Mouse (Mus musculus): Measurements from ENCODE around the gene Trim65. TPM values are rescaled to one million over a fixed set of nuclear protein-coding genes. Genes with fewer than 3 reads are reported as not detected.

The Trim65 gene
- total and polyA plus RNA-seq, 3 experiments: 0.66 to 2.0 (median 1.4) TPM

GRCm38 (mm10) chr11:116086258-116087193 lies 44.4 kb downstream of the Trim65 start, which contains the start of gene Wbp2:
Wbp2 (minus strand) TSS chr11:116086995.
- H3K4me2 ChIP-seq (ENCODE audit: insufficient read depth, low read depth, poor library complexity, severe bottlenecking): peak within 1 kb of the TSS; percentile 94
- in situ Hi-C loops (cut with MboI; ENCODE audit: low pct_ligation_motif_present, low pct_unique_long_range_greater_than_20kb, low sequenced_read_pairs) (loop anchor here (5.0 kb wide), 1 partner anchor 46 kb away; the partner anchor contains the start of gene Trim65), dilution Hi-C loops (cut with MboI; ENCODE audit: extremely low pct_ligation_motif_present, extremely low pct_unique_long_range_greater_than_20kb, low sequenced_read_pairs) (no loop called here)
- DNase-seq (ENCODE audit: extremely low read depth): peak; percentile 100
- peak within 1 kb of the TSS; percentile 46 for H3K27ac ChIP-seq (ENCODE audit: insufficient read depth, low read depth)
- peak within 1 kb of the TSS; percentile 58 for H3K9ac ChIP-seq (ENCODE audit: insufficient read depth, low read depth)
- peaks cover 23 to 40% of the 10 kb centered on the region in 2 experiments for H3K36me3 ChIP-seq (replicated peaks in 1 of 2; ENCODE audit: control insufficient read depth in 1 of 2, insufficient read depth in 1 of 2, low read length in 1 of 2)
- no peaks in the 10 kb centered on the region for H3K27me3 ChIP-seq (replicated peaks)
- H3K79me2 ChIP-seq (replicated peaks; ENCODE audit: control insufficient read depth, extremely low read depth, insufficient read depth, poor library complexity, severe bottlenecking): peaks cover 16% of the 10 kb centered on the region
- peaks cover 3 to 35% of the 10 kb centered on the region in 2 experiments for H3K4me1 ChIP-seq (ENCODE audit: control insufficient read depth in 1 of 2, insufficient read depth in 2 of 2)
- no peaks in the 10 kb centered on the region for H3K9me3 ChIP-seq (replicated peaks; ENCODE audit: low read length)
- peak within 1 kb of the TSS; percentile 63 to 96 (median 63) for H3K4me3 ChIP-seq (replicated peaks in 1 of 3; ENCODE audit: low read depth in 2 of 3, low read length in 2 of 3, poor library complexity in 1 of 3)
- TF ChIP-seq TCF12 (IDR thresholded peaks at IDR 0.05; ENCODE audit: low read depth, low read length) (peak; percentile 73), ZMIZ1 (IDR thresholded peaks at IDR 0.05; ENCODE audit: low read depth, low read length) (peak; percentile 74), SIN3A (IDR thresholded peaks at IDR 0.05; ENCODE audit: low read length) (peak; percentile 93; the same call in 1 of the 2 replicates), CHD2 (IDR thresholded peaks at IDR 0.05; ENCODE audit: low read length) (peak; percentile 79), SMC3 (IDR thresholded peaks at IDR 0.05; ENCODE audit: low read depth, low read length) (no peak), MYC (IDR thresholded peaks at IDR 0.05; ENCODE audit: low read depth, low read length) (peak; percentile 90), PAX5 (IDR thresholded peaks at IDR 0.05; ENCODE audit: low read length) (no peak), KAT2A (IDR thresholded peaks at IDR 0.05; ENCODE audit: insufficient replicate concordance, low read length) (peak; percentile 99), ETS1 (conservative IDR thresholded peaks at IDR 0.05; ENCODE audit: low read depth, low read length) (peak; percentile 70), UBTF (IDR thresholded peaks at IDR 0.05; ENCODE audit: low read depth, low read length) (no peak), BHLHE40 (IDR thresholded peaks at IDR 0.05; ENCODE audit: low read depth, low read length) (peak; percentile 99), POLR2A (IDR thresholded peaks at IDR 0.05; ENCODE audit: low read depth, low read length) (peak; percentile 80), CHD1 (IDR thresholded peaks at IDR 0.05; ENCODE audit: low read depth, low read length) (peak; percentile 88; the same call in 1 of the 2 replicates), TBP (conservative IDR thresholded peaks at IDR 0.05; ENCODE audit: low read depth, low read length) (peak; percentile 76), CTCF (conservative IDR thresholded peaks at IDR 0.05 in 1 of 2, IDR thresholded peaks at IDR 0.05 in 1 of 2; ENCODE audit: low read depth in 2 of 2, low read length in 2 of 2) (no peak), ZC3H11A (IDR thresholded peaks at IDR 0.05; ENCODE audit: low read depth, low read length) (no peak), NELFE (IDR thresholded peaks at IDR 0.05; ENCODE audit: low read depth, low read length) (peak; percentile 90), IRF4 (IDR thresholded peaks at IDR 0.05; ENCODE audit: low read depth, low read length) (peak; percentile 53), GABPA (IDR thresholded peaks at IDR 0.05; ENCODE audit: insufficient replicate concordance, low read depth, low read length) (peak; percentile 95; the same call in 1 of the 2 replicates), JUN (IDR thresholded peaks at IDR 0.05; ENCODE audit: insufficient read depth, low read depth, low read length) (no peak), ELF1 (IDR thresholded peaks at IDR 0.05; ENCODE audit: low read depth, low read length) (peak; percentile 77), USF2 (conservative IDR thresholded peaks at IDR 0.05; ENCODE audit: low read depth, low read length) (peak; percentile 99), ZKSCAN1 (IDR thresholded peaks at IDR 0.05; ENCODE audit: borderline replicate concordance, low read depth, low read length) (no peak), HCFC1 (IDR thresholded peaks at IDR 0.05; ENCODE audit: low read depth, low read length) (peak; percentile 93; the same call in 1 of the 2 replicates), JUND (conservative IDR thresholded peaks at IDR 0.05; ENCODE audit: low read depth, low read length) (no peak), MAFK (IDR thresholded peaks at IDR 0.05; ENCODE audit: insufficient replicate concordance, low read length) (peak; percentile 41; the same call in 1 of the 2 replicates), E2F4 (IDR thresholded peaks at IDR 0.05; ENCODE audit: insufficient replicate concordance, low read depth, low read length) (0 out of 2 replicates have a peak, but pooled peaks have one; percentile 66), POLR2AphosphoS2 (IDR thresholded peaks at IDR 0.05; ENCODE audit: low read depth, low read length) (peak; percentile 67; the same call in 1 of the 2 replicates), MEF2A (IDR thresholded peaks at IDR 0.05; ENCODE audit: borderline replicate concordance, low read depth, low read length) (no peak; the same call in 1 of the 2 replicates), RCOR1 (conservative IDR thresholded peaks at IDR 0.05; ENCODE audit: low read depth, low read length) (0 out of 2 replicates have a peak, but pooled peaks have one; percentile 69), MAZ (IDR thresholded peaks at IDR 0.05; ENCODE audit: low read depth, low read length) (peak; percentile 99), EP300 (IDR thresholded peaks at IDR 0.05; ENCODE audit: low read length) (no peak), MAX (IDR thresholded peaks at IDR 0.05; ENCODE audit: low read length) (peak; percentile 98), ZNF384 (IDR thresholded peaks at IDR 0.05; ENCODE audit: low read depth, low read length) (peak; percentile 10; the same call in 1 of the 2 replicates), MXI1 (IDR thresholded peaks at IDR 0.05; ENCODE audit: low read depth, low read length) (peak; percentile 69), USF1 (IDR thresholded peaks at IDR 0.05; ENCODE audit: low read depth, low read length) (peak; percentile 98), NRF1 (IDR thresholded peaks at IDR 0.05; ENCODE audit: low read depth, low read length) (peak; percentile 100)
